Mouse (Mus musculus) v-Abl transformed pro-B cells (cell line): ENCODE data around the gene Dars.

Experiments used
- in situ Hi-C, 2 experiments: fragments of 400-800 bp; cut with MboI; formaldehyde crosslinking; loops; one replicate each; pipeline ENCODE4 v1.15.1; 2025; ENCODE audit not compliant: unreplicated experiment in 2 of 2

Gene Dars

GRCm38 (mm10) chr1:128416584-128417532, at the start of gene Dars:
Gene Dars, minus strand, starts transcription at chr1:128417368.
- in situ Hi-C loops, result loop anchor here in 1 of 2 experiments (5.0 kb wide), 1 partner anchor 170 kb away; no protein-coding TSS in a partner anchor

- in situ Hi-C loops, result no loop called here
These were observed 49.7 kb upstream of the Dars start for GRCm38 (mm10) chr1:128466828-128467227.

- in situ Hi-C loops, result no loop called here
These were observed 46.3 kb upstream of the Dars start for GRCm38 (mm10) chr1:128463478-128463877.

GRCm38 (mm10) chr1:128462389-128462788, 45.2 kb upstream of the Dars start:
- in situ Hi-C loops, result no loop called here

- in situ Hi-C loops, result no loop called here
These were observed 43.6 kb upstream of the Dars start for GRCm38 (mm10) chr1:128460780-128461179.

GRCm38 (mm10) chr1:128459439-128459838, 42.3 kb upstream of the Dars start:
- in situ Hi-C loops, result no loop called here

GRCm38 (mm10) chr1:128459011-128459410, 41.8 kb upstream of the Dars start:
- in situ Hi-C loops, result no loop called here

- in situ Hi-C loops, result no loop called here
These were observed 39.8 kb upstream of the Dars start for GRCm38 (mm10) chr1:128456844-128457445.

GRCm38 (mm10) chr1:128456271-128456670, 39.1 kb upstream of the Dars start:
- in situ Hi-C loops, result no loop called here

- in situ Hi-C loops, result no loop called here
These were observed 35.0 kb upstream of the Dars start for GRCm38 (mm10) chr1:128452210-128452609.

GRCm38 (mm10) chr1:128451183-128451582, 34.0 kb upstream of the Dars start:
- in situ Hi-C loops, result no loop called here

GRCm38 (mm10) chr1:128447206-128447902, 30.2 kb upstream of the Dars start:
- in situ Hi-C loops, result loop anchor here in 1 of 2 experiments (10.0 kb wide), 1 partner anchor 377 kb away; no protein-coding TSS in a partner anchor

GRCm38 (mm10) chr1:128443890-128444839, 27.0 kb upstream of the Dars start:
- in situ Hi-C loops, result loop anchor here in 1 of 2 experiments (10.0 kb wide), 1 partner anchor 381 kb away; no protein-coding TSS in a partner anchor

GRCm38 (mm10) chr1:128441129-128441473, 23.9 kb upstream of the Dars start:
- in situ Hi-C loops, result loop anchor here in 1 of 2 experiments (10.0 kb wide), 1 partner anchor 384 kb away; no protein-coding TSS in a partner anchor

GRCm38 (mm10) chr1:128440386-128441128, 23.4 kb upstream of the Dars start:
- in situ Hi-C loops, result loop anchor here in 1 of 2 experiments (10.0 kb wide), 1 partner anchor 384 kb away; no protein-coding TSS in a partner anchor

- in situ Hi-C loops, result loop anchor here in 1 of 2 experiments (10.0 kb wide), 1 partner anchor 385 kb away; no protein-coding TSS in a partner anchor
These were observed 22.4 kb upstream of the Dars start for GRCm38 (mm10) chr1:128439618-128440017.

- in situ Hi-C loops, result no loop called here
These were observed 21.4 kb upstream of the Dars start for GRCm38 (mm10) chr1:128438526-128438925.

- in situ Hi-C loops, result no loop called here
These were observed 20.1 kb upstream of the Dars start for GRCm38 (mm10) chr1:128437276-128437675.

- in situ Hi-C loops, result no loop called here
These were observed 18.8 kb upstream of the Dars start for GRCm38 (mm10) chr1:128436015-128436414.
